Mouse (Mus musculus) erythroblast, adult 5-6 weeks (primary cell): ENCODE measurements around the gene Rfc1. TPM values are rescaled to one million over a fixed set of nuclear protein-coding genes. Genes with fewer than 3 reads are reported as not detected.
"Not testable (repeated sequence)": the region's sequence is repeated elsewhere in the genome, so short reads cannot be mapped to it uniquely, and the experiment has no call there.

Experiments
- ATAC-seq: replicated peaks from 2 replicates; pipeline ENCODE4 v1.8.0; 2016; ENCODE audit warnings: moderate number of reproducible peaks, mild to moderate bottlenecking, moderate TSS enrichment, inconsistent platforms; ENCODE audit not compliant: poor library complexity, low FRiP score, severe bottlenecking
- total RNA-seq, 2 experiments: library from RNA; stranded (forward) in 1 of 2; stranded (reverse) in 1 of 2; fragments of 150-400 nt in 1 of 2; fragments of 200-764, 138-1000 nt in 1 of 2; gene quantifications; 2 replicates each; pipeline versions ENCODE4 v1.2.3 to v1.2.4; 2015 to 2017; ENCODE audit warnings: low replicate concordance in 2 of 2

Gene Rfc1
- total RNA-seq, 2 experiments from 2014 or later = 14.2 to 38.2 TPM

GRCm38 (mm10) chr5:65305516-65305915 is 30.0 kb downstream of the Rfc1 start:
- ATAC-seq = no peak

DNA sequence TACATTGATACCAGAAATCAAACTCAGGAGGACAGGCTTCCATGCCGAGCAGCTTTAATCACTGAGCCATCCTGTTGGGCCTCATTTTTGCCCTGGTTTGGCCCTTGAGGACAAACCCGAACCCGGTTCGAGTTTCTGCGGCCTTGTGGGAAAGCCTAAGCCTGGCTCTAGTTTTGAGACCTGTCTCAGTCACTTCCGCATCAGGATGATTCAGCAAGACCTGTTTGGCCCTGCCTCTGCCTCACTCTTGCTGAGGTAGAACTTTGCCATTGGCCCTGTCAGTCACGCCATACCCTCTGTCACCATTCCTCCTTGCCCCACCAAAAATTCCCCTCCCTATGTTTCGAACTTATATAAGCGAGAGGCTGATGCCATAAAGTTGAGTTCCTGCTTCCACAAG is 35.3 kb downstream of the Rfc1 start:
- ATAC-seq = no peak

DNA sequence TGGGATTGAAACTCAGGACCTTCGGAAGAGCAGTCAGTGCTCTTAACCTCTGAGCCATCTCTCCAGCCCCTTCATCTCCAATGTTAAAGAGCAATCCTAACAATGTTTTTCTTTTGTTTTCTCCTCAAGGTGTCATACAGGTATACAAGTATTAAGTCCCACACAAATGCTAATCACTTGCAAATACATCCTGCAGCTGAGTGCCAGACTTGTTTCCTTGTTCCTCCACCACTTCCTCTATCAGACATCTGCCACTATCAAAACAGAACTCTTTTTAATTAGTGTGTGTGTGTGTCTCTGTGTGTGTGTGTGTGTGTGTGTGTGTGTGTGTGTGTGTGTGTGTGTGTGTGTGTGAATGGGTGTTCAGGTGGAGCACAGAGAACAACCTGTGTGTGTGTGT is 35.8 kb downstream of the Rfc1 start:
- not testable (repeated sequence) for ATAC-seq

DNA sequence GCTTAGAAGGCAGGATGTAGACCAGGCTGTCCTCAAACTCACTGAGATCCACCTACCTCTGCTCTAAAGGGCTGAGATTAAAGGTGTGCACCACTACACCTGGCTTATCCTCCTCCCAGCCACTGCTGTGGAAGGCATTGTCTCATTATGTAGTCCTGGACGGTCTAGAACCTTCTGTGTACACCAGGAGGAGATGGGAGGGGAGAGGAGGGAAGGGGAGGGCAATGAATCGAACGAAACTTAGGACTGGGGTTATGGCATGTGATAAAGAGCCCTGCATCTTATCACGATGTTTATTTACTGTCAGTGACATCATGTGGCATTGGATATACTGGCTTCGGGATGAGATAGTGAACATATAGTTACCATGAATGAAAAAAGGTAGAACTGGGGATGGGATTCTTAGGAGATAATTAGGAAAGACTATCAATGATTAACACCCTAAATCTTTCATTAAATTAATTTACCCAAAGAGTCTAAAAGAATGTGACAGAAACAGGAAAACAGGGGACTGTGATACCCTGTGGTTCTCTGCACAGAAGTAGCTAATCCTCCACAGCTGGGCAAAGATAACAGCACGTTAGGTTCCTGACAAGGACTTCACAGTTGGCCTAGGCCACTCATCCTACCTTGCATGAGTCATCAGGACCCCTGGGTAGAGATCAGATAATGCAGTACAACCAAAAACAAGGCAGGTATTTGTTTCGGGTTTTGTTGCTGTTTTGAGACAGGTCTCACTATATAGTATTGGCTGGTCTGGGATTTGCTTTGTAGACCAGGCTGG is 37.1 kb downstream of the Rfc1 start:
- ATAC-seq = no peak

DNA sequence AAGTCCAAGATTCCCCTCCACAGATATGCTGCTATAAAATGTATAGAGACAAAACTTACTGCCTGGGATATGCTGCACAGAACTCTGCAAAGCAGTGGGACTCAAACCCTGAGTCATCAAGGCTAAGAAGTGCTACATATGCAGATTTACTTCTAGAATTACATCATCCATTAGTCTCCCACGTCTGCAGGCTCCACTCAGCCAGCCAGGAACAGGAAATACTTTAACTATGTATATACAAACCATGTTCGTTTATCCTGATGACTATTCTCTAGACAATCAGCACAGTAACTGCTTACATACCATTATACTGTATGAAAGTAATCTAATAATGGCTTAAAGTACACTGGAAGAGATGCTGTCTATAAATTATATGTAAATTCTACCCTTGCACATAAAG is 41.2 kb downstream of the Rfc1 start:
- ATAC-seq = no peak

DNA sequence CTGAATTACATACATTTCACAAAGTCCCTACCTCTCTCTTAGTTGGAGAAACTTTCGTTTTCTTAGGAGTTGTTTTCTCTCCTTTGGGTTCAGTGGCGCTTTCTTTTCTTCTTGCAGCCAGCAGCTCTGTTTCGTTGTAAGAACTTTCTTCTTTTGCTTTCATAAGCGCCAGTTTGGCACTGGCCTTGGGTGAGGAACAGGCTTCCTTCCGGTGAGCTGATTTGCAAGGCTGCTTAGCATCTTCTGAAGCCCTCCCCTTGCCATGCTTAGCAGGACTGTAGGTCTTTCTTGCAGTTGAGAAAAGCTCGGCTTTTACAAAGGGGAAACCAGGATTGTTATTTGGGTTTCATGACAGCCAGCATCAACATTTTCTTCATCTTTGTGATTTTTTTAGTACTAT is 41.8 kb downstream of the Rfc1 start:
- ATAC-seq = no peak

DNA sequence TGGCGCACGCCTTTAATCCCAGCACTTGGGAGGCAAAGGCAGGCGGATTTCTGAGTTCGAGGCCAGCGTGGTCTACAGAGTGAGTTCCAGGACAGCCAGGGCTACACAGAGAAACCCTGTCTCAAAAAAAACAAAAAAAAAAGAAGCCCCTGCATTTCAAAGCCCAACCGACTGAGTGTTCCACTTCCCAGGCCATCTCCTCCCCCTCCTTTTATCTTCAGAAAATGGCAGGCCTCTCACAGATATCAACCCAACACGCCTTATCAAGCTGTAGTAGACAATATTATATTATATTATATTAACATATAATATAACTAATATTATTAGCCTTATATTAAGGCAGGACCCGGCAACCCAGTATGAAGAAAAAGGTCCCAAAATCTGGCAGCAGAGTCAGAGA is 46.5 kb downstream of the Rfc1 start:
- ATAC-seq = not testable (repeated sequence)

DNA sequence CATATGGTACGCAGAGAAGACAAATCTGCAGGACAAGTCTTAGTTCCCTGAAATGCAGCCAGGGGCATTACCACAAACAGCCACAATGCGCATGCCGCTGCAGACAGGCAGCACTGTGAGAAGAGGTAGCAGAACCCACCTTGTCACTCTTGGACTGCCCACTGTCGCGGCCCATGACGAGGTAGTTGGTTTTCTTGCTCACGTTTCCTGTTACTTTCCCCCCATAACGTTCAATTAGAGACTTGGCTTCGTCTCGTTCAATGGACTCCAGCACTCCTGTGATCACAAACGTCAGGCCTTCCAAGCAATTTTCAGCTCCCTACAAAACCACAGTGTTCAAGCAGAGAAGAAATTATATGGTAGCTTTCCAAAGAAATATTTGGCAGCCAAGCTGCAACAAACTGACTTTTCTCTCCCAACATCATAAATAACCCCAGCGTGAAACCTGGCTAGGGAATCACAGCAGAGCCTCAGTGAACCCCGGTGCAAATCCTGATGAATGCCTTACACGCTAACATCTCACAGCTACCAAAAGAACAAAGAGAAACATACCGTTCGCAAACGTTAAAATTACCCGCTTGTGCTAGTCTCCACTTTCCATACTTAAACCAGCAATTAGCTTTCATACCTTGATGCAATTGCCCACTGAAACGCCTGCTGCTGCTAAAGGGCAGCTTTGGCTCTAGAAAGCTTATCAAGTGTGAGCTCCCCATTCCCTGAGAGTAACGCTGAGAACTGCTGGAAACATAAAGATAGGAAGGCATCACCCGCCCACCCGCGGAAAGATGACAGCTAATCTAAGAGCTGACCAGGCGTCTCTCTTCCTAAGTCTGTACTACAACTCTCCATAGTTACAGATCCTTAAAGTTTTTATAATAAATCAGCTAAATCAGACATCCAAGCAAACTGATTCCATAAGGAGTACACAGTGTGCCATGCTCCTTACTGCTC is 47.4 kb downstream of the Rfc1 start:
- ATAC-seq = no peak

GRCm38 (mm10) chr5:65284171-65284570 is 51.3 kb downstream of the Rfc1 start:
- ATAC-seq = peak; percentile 65; the same call in 1 of the 2 replicates

- no peak for ATAC-seq
These were observed 54.3 kb downstream of the Rfc1 start for GRCm38 (mm10) chr5:65281216-65281615.

- no peak for ATAC-seq
These were observed 56.3 kb downstream of the Rfc1 start for GRCm38 (mm10) chr5:65279133-65279651.

GRCm38 (mm10) chr5:65273966-65274365 is 61.5 kb downstream of the Rfc1 start:
- no peak for ATAC-seq

DNA sequence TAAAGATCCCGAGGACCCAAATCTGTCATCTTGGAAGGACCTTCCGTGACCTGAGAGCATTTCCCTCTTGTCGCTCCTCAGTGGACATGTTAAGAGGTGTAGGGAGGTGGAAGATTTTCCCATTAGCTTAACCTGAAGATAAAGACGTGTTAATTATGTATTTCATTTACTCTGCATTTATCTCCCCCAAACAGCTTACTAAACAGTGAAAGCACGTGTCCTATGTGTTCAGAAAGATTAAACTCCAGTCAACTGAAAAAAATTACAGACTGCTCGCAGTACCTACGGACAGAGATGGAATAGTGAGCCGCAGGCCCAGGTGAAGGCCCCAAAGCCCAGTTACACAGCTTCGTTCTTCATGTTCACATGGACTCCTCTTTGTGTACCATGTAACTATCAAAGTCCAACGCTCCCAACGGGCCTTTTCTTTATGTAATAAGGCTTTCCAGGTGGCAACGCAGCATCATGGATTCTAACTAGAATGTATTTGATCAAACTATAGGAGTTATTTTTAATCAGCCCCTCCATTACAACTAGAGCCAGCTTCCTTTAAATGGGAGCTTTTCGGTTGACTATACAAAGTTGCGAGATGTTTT is 77.5 kb downstream of the Rfc1 start:
- ATAC-seq = no peak

GRCm38 (mm10) chr5:65250185-65250855 is 85.2 kb downstream of the Rfc1 start:
- ATAC-seq = no peak

DNA sequence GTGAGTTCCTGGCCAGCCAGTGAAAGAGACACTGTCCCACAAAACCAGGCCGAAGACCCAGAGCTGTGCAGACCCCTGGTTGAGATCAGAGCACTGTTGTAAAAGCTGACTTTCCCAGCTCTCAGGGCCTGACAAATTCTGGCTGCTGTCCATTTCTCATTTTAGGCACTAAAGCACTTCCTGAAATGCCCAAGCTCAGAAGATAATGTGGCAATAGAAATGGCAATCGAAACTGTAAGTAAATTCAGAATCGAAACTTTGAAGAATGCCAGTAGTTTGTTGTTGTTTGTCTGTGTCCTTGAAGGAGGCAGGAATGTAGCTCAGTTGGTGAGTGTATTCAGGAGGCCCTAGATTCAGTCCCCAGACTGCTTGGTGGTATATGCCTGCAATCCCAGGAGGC is 88.2 kb downstream of the Rfc1 start:
- no peak for ATAC-seq

DNA sequence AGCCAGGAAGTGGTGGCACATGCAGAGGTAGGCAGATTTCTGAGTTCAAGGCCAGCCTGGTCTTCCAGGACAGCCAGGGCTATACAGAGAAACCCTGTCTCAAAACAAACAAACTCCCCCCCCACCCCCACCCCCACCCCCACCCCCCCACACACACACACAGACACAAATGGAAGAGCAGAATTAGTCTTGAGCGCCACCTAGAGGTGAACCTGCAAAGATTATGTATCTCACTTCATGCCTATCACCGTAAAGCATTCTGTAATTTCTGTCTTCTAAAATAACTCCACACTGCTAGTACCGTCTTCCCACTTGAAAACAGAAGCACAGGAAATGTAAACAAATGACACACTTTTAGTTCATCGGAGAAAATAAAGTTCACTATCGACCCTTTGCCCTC is 92.7 kb downstream of the Rfc1 start:
- ATAC-seq = no peak

DNA sequence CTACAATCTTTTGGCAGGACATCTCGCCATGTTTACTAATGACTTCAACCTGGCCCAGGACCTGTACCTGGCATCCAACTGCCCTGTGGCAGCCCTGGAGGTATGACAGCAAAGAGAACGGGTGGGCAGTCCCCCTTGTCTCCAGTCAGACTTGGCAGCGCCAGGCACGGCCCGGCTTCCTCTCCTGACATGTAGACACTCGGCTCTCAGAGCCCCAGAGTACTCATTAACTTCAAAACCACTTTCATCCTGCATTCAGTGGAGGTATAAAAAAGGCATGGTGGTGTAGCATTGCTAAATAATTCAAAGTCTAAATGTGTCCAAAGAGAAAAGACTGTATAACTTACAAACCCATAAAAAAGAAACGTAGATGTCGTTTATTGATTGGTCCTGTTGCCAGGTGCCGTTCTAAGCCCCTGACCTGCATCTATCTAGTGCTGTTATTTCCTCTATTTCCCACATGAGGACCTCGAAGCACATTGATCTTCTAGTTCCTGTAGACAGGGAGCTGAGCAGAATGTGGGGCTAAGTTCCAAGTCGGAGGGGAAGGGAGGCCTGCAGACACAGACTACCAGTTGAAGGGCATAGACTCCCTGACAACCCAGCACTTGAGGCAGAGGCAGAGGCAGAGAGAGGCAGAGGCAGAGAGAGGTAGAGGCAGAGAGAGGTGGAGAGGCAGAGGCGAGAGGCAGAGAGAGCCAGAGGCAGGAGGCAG is 104.0 kb downstream of the Rfc1 start:
- no peak for ATAC-seq

DNA sequence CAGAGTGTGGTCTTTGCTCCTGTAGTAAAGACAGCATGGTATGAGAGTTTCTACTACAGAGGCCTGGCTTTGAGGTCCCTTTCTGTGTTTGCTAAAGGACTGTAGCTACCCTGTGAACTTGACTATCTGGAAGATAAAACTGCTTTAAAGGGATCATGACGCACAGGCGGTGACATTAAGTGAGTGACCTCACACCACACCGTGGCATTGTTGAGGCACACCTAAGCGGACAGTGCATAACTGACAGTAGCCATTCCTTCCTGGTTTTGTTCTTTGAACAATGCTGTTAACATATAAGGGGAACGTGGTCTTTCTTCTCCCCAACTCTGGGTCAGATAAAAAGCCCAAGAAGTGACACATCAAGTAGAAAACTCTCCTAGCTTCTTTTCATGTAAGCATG is 111.4 kb downstream of the Rfc1 start:
- no peak for ATAC-seq

- ATAC-seq = no peak
These were observed 114.4 kb downstream of the Rfc1 start for GRCm38 (mm10) chr5:65221037-65221436.
